Mouse (Mus musculus) c-Kit-positive CD71-positive TER-119-positive erythroid progenitor cells, embryonic 14.5 days (primary cell): ENCODE results near the gene Eif4enif1.
"Not testable (repeated sequence)": the region's sequence is repeated elsewhere in the genome, so short reads cannot be mapped to it uniquely, and the experiment has no call there.

ENCODE experiments used
- DNase-seq: peaks from one replicate; pipeline ENCODE4 v3.0.0-alpha.2; 2013; ENCODE audit warnings: low spot score

Gene Eif4enif1

DNA sequence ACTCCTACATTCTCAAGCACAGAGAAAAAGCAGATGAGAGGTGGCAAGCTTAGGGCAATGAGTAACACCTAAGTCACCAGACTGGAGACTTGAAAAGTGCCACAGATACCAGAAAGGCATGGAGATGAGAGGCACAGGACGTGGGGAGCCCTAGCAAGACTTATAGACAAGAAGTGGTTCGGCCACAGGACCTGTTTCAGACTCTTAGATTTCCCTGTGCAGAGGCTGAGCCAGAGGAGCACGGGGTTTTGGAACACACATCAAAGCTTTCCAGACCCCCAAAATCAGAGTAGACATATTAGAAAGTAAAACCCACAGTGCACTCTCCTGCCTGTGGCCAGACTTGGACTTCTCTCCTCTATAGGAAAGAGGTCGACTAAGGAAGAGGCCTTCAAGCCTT is 20.9 kb upstream of the Eif4enif1 start:
- not testable (repeated sequence) for DNase-seq

DNA sequence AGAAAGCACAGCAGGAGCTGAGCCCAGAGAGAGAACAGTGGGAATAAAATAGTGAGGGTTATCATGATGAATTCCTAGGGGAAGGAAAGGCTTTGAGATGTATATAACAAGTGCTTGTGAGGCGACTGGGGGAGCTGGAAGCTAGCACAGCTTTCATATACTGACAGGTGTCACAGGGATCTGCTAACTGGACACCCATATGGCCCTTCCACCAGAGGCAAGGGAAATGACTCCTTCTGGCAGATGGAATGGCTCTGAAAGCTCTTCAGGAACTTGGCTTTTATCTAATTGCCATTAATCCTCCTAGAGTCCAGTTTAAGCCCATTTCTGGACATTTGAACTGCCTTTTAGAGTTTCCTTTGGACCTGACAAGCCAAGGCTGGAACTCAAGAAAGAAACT is 20.2 kb upstream of the Eif4enif1 start:
- not testable (repeated sequence) for DNase-seq

DNA sequence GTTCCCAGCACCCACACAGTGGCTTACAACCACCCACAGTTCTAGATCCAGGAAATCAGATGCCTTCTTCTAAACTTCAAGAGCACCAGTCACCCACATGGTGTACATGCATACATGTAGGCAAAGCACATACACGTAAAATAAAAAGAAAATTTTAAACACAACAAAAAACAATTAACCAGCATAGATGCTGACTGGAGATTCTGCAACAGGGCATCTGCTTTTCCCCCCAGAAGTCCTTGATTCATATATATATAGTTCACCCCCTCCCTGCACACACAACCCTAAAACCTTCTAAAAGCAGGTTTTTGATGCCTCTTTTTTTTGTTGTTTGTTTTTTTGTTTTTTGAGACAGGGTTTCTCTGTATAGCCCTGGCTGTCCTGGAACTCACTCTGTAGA is 19.5 kb upstream of the Eif4enif1 start:
- DNase-seq: not testable (repeated sequence)

DNA sequence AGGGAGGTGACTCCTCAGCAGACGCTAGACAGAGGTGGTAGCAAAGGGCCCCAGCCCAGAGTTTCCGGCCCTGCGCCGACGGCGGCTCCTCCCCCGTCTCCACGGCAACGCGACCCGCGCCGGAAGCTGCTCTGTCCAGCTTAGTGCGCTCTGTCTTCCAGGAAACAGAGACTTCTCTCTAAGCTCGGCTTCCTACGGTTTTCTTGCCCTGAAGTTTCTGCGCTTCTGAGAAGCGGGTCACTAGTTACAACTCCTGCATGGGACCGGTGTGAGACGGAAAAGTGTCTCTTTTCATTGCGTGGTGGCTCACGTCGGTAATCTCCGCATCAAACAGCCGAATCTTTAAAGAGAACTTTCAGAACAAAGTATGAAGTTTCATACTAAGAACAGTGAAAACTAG is 8.8 kb upstream of the Eif4enif1 start, which contains the start of gene Sfi1:
Gene Sfi1, minus strand, starts transcription at position 101 of the 400 bp plus-strand sequence.
- no peak for DNase-seq

DNA sequence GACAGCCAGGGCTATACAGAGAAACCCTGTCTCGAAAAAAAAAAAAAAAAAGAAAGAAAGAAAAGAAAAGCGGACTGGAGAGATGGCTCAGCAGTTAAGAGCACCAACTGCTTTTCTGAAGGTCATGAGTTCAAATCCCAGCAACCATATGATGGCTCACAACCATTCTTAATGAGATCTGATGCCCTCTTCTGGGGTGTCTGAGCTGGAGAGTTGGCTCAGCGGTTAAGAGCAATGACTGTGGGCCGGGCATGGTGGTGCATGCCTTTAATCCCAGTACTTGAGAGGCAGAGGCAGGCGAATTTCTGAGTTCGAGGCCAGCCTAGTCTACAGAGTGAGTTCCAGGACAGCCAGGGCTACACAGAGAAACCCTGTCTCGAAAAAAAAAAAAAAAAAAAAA is 1.6 kb upstream of the Eif4enif1 start:
- not testable (repeated sequence) for DNase-seq

DNA sequence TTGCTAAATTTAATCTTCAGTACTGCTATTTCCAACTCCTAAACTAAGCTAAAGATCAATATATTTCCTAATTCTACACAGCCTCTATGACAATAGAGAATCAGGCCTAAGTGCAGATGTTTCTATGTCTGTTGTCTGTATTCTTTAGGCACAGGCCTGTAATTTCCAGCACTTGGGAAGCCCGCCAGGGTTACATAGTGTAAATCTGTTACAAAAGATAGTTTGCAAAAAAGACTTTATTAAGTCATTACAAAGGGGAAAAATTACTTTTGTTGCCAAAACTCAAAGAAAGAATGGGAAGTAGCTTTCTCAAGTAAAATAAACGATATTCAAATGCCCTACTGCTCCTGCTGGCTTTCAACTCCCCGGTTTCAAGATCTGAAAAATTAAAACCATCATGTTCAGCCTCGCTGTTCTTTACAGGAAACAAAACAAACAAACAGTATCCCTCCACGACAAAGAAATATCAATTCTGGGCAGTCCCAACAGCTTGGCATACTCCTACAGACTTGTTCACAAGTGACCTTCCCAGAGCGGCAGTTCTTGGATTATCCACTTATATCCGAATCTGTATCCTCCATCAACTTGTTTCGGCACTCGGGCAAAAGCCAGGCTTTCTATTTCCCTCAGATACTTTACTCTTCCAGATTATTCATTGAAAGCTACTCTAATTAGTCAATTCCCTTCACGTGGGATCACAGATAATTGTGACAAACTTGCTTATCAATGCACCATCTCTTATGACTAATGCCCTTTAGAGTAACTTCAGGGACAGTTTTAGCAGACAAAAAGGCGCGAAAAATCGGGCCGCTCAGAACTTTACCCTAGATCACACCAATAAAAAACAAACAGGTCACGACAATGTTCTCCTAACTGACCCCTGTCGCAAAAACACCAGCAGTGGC is 614 bp upstream of the Eif4enif1 start:
- peak; percentile 83 for DNase-seq

DNA sequence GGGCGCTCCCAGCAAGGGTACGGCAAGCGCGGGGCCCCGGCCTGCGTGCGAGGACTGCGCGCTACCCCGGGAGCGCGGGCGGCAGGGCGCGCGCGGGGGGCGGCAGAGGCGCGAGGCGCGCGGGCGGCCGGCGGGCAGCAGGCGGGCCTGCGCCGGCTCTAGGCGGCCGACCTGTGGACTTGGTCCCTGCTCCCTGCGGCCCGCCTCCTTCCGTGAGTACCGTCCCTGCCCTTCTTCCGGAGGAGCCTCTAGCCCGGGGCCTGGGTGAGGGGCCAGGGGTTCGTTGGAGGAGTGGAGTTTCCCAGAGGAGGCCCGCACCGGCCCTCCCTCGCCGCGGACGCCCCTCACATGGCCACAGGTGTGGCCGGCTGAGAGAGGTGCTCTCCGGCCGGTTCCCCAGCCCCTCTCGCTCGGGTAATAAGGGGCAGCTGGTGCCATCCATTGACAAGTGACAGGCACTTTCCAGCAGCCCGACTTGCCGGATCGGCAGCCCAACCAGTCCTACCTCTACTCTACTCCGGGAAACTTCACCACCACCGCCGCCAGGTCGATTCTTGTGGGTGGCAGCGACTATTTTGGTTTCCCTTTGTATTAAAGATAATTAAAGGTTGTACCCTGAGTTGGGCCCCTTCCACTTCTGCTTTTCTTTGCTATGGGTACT is 719 bp downstream of the Eif4enif1 start:
- peak; percentile 44 for DNase-seq

DNA sequence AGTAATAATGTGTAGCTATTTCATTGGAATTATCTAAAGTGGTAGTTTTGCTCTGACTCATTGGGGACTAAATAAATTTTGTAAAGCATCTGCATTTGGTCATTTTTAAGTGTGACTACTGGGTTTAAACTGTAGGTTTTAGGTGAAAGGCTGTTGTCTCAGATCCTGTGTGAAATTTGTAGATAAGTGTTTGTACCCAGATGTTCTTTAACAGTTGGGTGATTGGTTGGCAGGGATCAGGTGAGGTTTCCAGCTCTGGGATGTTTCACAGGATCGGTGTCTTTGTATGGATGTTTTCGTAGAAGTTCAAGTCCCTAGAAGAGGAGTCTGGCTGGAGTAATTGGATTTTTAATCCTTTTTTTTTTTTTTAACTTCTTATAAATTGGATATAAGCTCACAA is 1.6 kb downstream of the Eif4enif1 start:
- peak; percentile 52 for DNase-seq

DNA sequence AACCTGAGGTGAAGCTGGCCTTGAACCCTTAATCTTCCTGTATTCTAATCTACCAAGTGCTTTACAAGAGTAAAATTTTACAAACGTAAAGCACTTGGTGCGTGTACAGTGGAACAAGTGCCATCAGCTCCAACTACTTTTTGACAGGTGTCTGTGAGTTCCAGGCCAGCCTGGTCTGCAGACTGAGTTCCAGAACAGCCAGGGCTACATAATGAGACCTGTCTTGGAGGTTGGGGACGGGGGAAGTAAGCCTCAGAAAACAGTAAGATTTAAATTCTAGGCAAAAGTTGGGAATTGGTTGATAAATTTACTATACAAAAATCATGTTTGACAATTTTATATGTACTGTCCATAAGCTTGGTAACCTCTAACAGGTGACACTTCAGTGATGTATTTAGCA is 3.0 kb downstream of the Eif4enif1 start:
- no peak for DNase-seq

DNA sequence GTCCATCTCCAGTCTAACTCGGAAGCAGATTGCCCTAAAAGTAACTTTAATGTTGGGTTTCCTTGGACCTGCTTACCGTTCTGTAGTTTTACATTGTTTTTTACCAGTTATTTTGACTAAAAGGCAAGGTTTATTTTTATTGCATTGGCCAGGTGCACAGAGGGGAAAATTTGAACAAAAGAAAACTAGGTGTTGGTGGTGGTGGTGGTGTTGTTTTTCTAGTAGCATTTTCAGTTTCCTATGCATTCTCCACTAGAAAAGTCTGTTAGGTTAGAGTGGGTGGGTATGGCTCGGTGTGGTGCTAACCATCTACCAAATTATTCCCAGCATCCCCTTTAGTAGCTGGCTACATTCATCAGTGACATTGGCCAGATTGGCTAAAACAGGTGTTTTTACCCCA is 4.6 kb downstream of the Eif4enif1 start:
- no peak for DNase-seq

DNA sequence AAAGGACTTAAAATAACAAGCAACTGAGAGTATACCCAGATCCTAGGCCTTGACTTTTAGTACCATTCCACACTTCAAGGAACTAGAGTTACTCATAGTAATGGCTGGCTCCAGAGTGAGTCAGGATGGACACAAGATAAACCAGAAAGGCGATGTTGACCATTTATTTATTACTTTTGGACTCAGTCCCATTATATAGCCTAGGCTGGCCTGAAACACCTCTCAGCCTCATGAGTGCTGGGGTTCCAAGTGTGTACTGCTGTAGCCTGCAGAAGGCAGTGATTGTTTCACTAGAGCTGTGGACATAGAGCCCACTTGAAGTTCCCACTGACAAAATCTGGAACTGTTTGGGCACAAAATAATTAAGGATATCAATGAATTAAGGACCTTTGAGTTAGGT is 10.3 kb downstream of the Eif4enif1 start:
- DNase-seq: no peak

DNA sequence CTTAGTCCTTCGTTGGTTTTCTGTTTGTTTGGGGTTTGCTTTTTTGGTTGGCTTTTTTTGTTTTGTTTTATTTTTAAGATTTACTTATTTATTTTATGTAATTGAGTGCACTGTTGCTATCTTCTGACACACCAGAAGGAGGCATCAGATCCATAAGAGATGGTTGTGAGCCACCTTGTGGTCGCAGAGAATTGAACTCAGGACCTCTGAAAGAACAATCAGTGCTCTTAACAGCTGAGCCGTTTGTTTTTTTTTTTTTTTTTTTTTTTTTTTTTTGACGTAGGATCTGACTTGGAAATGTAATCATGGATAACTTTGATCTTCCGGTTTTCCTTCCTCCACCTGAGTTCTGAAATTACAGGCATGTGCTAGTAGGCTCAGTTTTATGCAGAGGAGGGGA is 20.9 kb downstream of the Eif4enif1 start:
- no peak for DNase-seq

DNA sequence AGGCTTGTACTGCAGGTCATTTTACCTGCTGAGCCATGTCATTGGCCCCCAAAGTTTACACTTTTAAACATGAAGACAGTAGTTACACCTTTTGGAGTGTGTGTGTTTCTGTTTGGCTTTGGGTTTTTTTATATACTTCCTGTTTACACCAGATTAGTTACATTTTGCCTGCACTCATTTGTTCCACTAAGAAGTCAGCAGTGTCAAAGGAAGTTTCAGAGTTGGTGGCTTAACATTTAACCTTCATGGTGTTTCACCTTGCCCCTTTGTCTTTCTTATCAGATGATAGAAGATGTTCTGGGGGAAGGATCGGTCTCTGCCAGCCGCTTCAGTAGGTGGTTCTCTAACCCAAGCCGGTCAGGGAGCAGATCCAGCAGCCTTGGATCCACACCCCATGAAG is 24.9 kb downstream of the Eif4enif1 start:
- no peak for DNase-seq

DNA sequence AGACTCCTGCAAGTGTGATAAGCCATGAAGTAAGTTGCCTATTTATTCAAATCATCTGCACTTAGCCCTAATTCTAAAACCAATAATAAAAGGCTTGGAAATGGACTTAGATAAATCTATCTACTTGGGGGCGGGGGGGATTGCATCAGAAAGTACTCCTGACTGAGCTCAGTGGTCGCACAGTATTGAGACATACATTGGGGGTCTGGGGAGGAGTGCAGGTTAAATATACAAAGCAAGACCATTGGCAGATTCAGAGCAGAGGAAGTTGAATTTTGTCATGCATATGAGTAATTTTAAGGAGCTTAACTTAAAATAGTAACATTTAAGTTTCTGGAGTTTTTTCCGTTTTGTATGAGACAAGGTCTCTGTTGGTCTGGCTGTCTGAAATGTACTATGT is 30.1 kb downstream of the Eif4enif1 start:
- no peak for DNase-seq

DNA sequence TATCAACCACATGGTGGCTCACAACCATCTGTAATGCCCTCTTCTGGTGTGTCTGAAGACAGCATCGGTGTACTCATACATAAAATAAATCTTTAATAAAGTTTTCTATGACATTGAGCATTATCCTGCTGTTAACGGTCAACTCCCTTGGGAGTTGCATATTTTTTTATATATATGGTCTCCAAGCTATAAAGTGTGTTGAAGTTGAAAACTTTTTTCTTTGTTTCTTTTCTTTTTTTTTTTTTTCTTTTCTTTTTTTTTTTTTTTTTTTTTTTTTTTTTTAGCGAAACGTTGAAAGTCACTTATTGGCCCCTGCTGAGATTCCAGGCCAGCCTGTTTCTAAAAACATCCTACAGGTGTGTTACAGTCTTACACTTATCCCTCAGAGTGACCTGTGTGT is 31.5 kb downstream of the Eif4enif1 start:
- no peak for DNase-seq

DNA sequence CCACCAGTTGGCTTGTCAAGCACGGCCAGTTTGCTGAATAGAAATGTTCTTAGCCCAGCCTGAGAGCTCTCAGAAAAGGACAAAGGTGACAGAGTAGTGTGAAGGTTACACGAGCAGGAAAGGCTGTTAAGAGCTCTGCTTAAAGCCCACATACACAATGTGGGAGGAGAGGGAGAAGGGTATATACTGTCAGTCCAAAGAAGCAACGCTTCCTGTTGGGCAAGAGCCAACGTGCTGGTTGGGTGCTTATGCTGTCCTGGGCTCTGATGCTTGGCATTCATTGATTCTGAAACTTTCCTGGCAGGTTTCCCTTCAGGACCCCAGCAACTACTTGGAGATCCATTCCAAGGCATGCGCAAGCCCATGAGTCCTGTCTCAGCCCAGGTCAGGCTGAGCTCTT is 33.1 kb downstream of the Eif4enif1 start:
- DNase-seq: no peak

DNA sequence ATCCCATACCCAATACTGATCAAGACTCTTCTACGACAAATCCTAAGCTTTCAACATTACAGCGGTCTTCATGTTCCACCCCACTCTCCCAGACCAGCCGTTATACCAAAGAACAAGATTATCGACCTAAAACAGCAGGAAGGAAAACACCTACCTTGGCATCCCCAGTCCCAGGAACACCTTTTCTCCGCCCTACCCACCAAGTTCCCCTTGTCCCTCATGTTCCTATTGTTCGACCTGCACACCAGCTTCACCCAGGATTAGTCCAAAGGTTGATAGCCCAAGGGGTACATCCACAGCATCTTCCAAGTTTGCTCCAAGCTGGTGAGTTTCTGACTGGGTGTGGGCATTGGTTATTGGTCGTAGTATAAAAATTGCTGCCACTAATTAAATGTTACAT is 40.2 kb downstream of the Eif4enif1 start:
- DNase-seq: no peak

DNA sequence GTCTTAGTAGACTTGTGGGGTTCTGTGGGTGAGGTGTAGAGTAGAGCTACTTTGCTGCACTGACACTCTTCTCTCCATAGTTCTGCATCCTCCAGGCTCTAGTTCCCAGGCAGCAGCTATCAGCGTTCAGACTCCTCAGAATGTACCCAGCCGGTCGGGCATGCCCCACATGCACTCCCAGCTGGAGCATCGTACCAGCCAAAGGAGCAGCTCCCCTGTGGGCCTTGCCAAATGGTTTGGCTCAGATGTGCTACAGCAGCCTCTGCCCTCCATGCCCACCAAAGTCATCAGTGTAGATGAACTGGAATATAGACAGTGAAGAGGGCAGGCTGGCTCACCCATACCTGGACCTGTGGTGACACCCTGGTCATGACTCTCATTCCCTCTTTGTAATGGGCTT is 41.6 kb downstream of the Eif4enif1 start:
- no peak for DNase-seq

DNA sequence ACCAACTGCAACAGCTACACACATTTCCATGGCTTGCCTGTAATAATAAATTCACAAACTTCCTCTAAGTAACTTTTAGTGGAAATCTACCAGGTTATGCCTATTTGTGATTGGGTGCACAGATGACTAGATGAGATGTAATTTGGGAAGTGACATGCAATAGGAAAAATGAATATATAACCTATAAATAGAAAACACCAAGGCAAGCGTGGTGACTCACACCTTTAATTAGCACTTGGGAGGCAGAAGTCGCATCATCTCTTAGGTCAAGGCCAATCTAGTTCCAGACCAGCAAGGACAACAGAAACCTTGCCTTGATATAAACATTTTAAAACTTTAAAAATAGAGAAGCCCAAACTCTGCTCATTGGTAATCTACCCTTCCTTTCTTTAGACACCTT is 45.2 kb downstream of the Eif4enif1 start:
- DNase-seq: no peak

DNA sequence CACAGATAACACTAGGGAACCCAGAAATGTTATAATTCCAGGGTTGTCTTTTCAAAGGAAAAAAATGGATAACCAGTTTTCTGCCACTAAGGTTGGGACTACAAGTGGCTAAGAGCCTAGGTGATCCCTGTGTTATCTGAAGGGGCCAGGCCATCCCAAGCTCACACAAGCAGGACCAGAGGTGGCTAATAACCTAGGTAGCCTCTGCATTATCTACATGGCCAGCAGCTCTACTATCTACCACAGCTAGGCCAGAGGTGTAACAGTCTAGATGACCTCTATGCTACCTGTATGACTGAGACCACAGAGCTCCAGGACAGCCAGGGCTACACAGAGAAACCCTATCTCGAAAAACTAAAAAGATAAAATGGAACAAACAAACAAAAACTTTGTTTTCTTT is 57.3 kb downstream of the Eif4enif1 start:
- DNase-seq: no peak

DNA sequence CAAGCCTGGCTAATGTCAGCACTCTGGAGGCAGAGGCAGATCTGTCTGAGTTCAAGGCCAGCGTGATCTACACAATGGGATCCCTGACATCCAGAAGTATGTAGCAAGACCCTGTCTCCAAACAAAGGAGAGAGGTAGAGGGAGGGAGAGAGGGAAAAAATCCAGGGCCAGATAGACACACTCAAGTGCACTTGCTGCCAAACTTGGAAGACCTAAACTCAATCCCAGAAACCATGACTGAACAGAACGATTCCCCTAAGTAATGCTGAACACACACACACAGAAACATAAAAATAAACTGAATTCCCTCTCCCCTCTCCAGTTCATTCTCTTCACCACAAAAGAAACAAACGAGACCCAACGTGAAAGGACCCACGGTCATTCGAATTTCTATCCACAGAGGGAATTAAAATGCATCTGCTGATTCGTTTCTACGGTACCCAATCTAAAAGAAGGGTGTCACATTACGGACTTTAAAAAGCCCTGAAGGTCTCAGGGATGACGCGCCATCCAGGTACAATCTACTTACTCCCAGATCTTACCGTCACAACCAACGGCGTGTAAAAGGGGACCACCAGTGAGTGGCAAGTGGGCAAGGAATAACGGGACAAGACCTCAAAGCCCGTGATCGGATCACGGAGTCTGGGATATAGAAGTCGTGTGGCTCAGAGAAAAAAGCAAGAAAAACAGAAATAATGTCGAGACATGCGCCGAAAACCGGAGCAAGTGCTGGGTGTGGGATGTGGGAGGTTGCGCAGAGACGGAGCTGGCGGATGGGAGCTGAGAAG is 63.3 kb downstream of the Eif4enif1 start:
- DNase-seq: peak; percentile 51

DNA sequence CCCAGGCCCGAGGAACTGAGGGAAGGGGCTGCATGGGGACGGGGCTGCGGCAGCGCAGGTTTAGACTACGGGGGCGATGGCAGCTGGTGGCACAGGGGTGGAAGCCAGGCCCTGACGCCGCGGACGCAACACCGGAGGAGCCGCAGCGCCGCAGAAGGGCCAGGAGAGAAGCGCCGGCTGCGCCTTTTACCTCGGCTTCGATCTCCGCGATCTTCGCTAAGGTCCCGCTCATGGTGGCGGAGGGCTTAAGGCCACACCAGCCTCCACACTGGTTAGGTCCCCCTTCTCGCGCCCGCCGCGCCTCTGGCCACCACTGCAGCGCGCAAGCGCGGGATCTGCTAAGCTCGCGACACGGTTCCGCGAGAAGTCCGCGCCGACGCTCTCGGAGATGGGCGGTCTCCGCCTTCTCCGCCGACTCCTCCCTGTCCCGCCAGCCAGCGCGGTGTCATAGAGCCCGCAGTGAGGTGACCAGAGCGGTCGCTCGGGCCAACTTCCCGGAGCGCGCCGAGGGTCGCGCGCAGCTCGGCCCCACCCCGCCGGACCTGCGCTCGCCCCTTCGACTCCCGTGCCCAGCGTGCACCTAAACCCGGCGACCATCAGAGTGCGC is 64.0 kb downstream of the Eif4enif1 start, which contains the start of gene Drg1:
Gene Drg1, minus strand, starts transcription at position 337 of the 607 bp plus-strand sequence.
- peak; percentile 89 for DNase-seq
